Mouse (Mus musculus) embryonic facial prominence, embryonic 13.5 days (tissue): ENCODE results near the gene Raver1. TPM values are rescaled to one million over a fixed set of nuclear protein-coding genes. Genes with fewer than 3 reads are reported as not detected.
A peak's percentile ranks its signal among the peaks of the same experiment; 100 is the strongest.

Experiments
- ATAC-seq: fragments of 200-750 bp; cut with Nextera tagmentation; 2 replicates; pipeline ENCODE4 v1.8.0; 2017; ENCODE audit warnings: low read depth; ENCODE audit not compliant: insufficient number of reproducible peaks, insufficient read depth, low FRiP score, low TSS enrichment
- H3K27ac ChIP-seq: fragments of 300-500 bp; sonication (generic); 2 replicates; pipeline ENCODE4 v1.5.1; 2015; ENCODE audit warnings: moderate library complexity, mild to moderate bottlenecking, inconsistent platforms
- H3K27me3 ChIP-seq: fragments of 300-500 bp; sonication (generic); 2 replicates; pipeline ENCODE4 v1.6.1; 2015; ENCODE audit warnings: mild to moderate bottlenecking, inconsistent platforms
- H3K36me3 ChIP-seq: fragments of 300-500 bp; sonication (generic); 2 replicates; pipeline ENCODE4 v1.6.1; 2015; ENCODE audit warnings: mild to moderate bottlenecking, inconsistent platforms
- H3K4me1 ChIP-seq: fragments of 300-500 bp; sonication (generic); 2 replicates; pipeline ENCODE4 v1.6.1; 2015; ENCODE audit warnings: inconsistent platforms
- H3K4me2 ChIP-seq: fragments of 300-500 bp; sonication (generic); 2 replicates; pipeline ENCODE4 v1.6.1; 2015; ENCODE audit warnings: moderate library complexity, mild to moderate bottlenecking, inconsistent platforms
- H3K4me3 ChIP-seq: fragments of 300-500 bp; sonication (generic); 2 replicates; pipeline ENCODE4 v1.5.1; 2015; ENCODE audit warnings: mild to moderate bottlenecking, inconsistent platforms
- H3K9ac ChIP-seq: fragments of 300-500 bp; sonication (generic); 2 replicates; pipeline ENCODE4 v1.6.1; 2015; ENCODE audit warnings: mild to moderate bottlenecking, inconsistent platforms
- H3K9me3 ChIP-seq: fragments of 300-500 bp; sonication (generic); 2 replicates; pipeline ENCODE4 v1.6.1; 2016; ENCODE audit warnings: inconsistent platforms
- WGBS: fragments of 180-500 bp; shearing (Covaris S2); methylation state at CpG from one replicate; pipeline ENCODE4 v1.1.7; 2015; ENCODE audit warnings: mixed read lengths; 5-methylcytosine and 5-hydroxymethylcytosine counted together
- polyA plus RNA-seq: library from polyadenylated mRNA; unstranded; fragments of >200 nt; fragmentation: Nextera tagmentation; extraction: Ambion mirVana; gene quantifications from 2 replicates; pipeline ENCODE4 v1.2.1, GENCODE M21; 2015

Raver1 gene
- 57.7 and 61.0 TPM in 2 replicates for polyA plus RNA-seq

- Histone ChIP-seq H3K27me3 (no peaks in the 10 kb centered on the region), H3K4me3 (peak within 1 kb of the TSS; percentile 69), H3K27ac (peak within 1 kb of the TSS; percentile 90), H3K4me1 (peaks cover 16% of the 10 kb centered on the region), H3K4me2 (peak within 1 kb of the TSS; percentile 68), H3K9me3 (no peaks in the 10 kb centered on the region), H3K36me3 (peaks cover 30% of the 10 kb centered on the region), H3K9ac (peak within 1 kb of the TSS; percentile 85)
- WGBS: under 1% methylated on average over 54 of the region's 54 CpGs
- peak; percentile 98 for ATAC-seq
These were observed at the start of gene Raver1, which contains the start of gene Gm38431 for GRCm38 (mm10) chr9:21091707-21092320. Raver1 (minus strand) TSS chr9:21092008. Gm38431 (minus strand) TSS chr9:21091997.

GRCm38 (mm10) chr9:21138386-21138785 is 46.6 kb upstream of the Raver1 start:
- Histone ChIP-seq H3K9ac (no peak overlapping the region; the same call in 1 of the 2 replicates), H3K4me3 (no peak overlapping the region), H3K27ac (no peak overlapping the region), H3K27me3 (no peaks in the 10 kb centered on the region), H3K36me3 (peaks cover 61% of the 10 kb centered on the region), H3K9me3 (no peaks in the 10 kb centered on the region), H3K4me2 (no peak overlapping the region), H3K4me1 (no peaks in the 10 kb centered on the region)
- ATAC-seq: no peak
- WGBS: 81% methylated on average over 4 of the region's 4 CpGs

DNA sequence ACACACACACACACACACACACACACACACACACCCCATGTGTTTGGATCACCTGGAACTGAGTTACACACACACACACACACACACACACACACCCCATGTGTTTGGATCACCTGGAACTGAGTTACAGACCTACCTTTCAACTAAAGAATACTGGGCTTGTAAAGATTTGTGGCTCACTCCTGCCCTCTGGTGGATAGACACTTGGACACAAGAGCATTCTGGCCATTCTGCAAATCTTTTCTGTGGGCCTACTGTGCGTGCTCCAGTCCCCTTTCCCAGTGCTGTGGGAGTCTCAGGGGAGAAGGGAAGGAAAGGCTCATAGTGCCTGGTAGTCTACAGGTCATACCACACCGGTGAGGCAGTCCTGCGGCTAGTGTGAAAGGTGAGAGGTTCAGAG is 45.4 kb upstream of the Raver1 start:
- Histone ChIP-seq H3K4me2 (no peak overlapping the region), H3K27me3 (no peaks in the 10 kb centered on the region), H3K36me3 (peaks cover 50% of the 10 kb centered on the region), H3K9me3 (no peaks in the 10 kb centered on the region), H3K4me1 (no peaks in the 10 kb centered on the region), H3K4me3 (no peak overlapping the region), H3K9ac (no peak overlapping the region), H3K27ac (no peak overlapping the region)
- WGBS: 61% methylated on average over 3 of the region's 3 CpGs
- no peak for ATAC-seq

GRCm38 (mm10) chr9:21136401-21136800 is 44.6 kb upstream of the Raver1 start:
- Histone ChIP-seq H3K4me2 (no peak overlapping the region), H3K27ac (no peak overlapping the region), H3K36me3 (peaks cover 41% of the 10 kb centered on the region), H3K9ac (no peak overlapping the region), H3K4me1 (no peaks in the 10 kb centered on the region), H3K27me3 (no peaks in the 10 kb centered on the region), H3K9me3 (no peaks in the 10 kb centered on the region), H3K4me3 (no peak overlapping the region)
- no peak for ATAC-seq
- WGBS: 83% methylated on average over 6 of the region's 6 CpGs

DNA sequence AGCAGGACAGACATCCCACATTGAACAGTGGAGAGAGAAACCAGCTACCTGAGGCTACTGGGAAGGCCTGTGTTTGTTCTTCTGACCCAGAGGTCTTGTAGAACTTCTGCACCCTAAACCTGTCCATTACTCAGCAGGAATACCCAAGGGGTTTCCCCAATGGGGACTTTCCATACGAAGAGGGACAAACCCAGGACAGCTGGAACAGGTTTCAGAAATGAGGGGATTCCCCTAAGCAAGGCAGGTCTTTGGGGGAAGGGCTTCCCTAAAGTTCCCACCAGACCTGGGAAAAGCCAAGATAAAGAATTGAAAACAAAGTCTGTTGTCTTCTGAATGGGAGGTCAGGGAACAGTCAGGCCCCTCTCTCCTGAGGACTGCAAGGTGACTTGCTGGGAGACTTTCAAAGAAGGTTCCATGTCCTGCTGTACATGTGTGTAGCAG is 44.2 kb upstream of the Raver1 start:
- ATAC-seq: no peak

GRCm38 (mm10) chr9:21135329-21135890 is 43.6 kb upstream of the Raver1 start:
- Histone ChIP-seq H3K4me1 (peaks cover 3% of the 10 kb centered on the region), H3K27me3 (no peaks in the 10 kb centered on the region), H3K9ac (no peak overlapping the region), H3K4me3 (no peak overlapping the region), H3K27ac (no peak overlapping the region), H3K9me3 (no peaks in the 10 kb centered on the region), H3K4me2 (no peak overlapping the region), H3K36me3 (peaks cover 32% of the 10 kb centered on the region)
- WGBS: 75% methylated on average over 4 of the region's 4 CpGs
- ATAC-seq: no peak

More for the DNA sequence above, 44.2 kb upstream of the Raver1 start:
- WGBS: 42% methylated on average over 1 of the region's 1 CpGs
- Histone ChIP-seq H3K4me3 (no peak overlapping the region), H3K36me3 (peaks cover 37% of the 10 kb centered on the region), H3K4me1 (no peaks in the 10 kb centered on the region), H3K9me3 (no peaks in the 10 kb centered on the region), H3K27ac (no peak overlapping the region), H3K9ac (no peak overlapping the region), H3K4me2 (no peak overlapping the region), H3K27me3 (no peaks in the 10 kb centered on the region)

DNA sequence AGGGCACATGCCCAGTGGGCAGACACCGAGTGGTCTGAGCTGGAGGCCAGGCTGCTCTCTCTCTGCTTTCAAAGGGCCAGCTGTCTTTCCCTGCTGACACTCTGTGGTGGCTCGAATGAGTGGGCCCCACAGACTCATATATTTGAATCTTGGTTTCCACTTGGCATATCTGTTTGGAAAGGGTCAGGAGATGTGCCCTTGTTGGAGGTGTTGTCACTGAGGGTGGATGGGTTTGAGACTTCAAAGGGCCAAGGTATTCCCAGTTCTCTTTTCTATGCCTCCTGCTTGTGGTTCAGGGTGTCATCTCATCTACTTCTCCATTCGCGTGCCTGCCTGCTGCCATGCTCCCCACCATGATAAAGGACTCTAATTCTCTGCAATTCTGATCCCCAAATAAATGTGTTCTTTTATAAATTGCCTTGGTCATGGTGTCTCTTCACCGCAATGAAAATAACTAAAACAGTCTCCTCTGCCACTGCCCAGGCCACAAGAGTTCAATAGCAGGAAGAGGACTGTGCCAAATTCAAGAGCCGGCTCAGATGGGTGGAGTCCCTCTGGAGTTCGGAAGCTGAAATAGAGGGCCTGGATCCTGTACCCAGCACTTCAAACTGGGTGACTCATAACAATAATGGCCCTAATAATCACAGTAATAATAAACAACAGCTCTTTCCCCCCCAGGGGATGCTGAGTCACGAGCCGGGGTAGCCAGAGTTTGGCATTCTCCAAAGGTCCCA is 43.0 kb upstream of the Raver1 start:
- WGBS: 71% methylated on average over 9 of the region's 9 CpGs
- ATAC-seq: no peak
- H3K4me1 ChIP-seq: peaks cover 7% of the 10 kb centered on the region
- no peak overlapping the region for H3K9ac ChIP-seq
- peaks cover 25% of the 10 kb centered on the region for H3K36me3 ChIP-seq
- H3K4me2 ChIP-seq: no peak overlapping the region
- no peaks in the 10 kb centered on the region for H3K9me3 ChIP-seq
- H3K27ac ChIP-seq: no peak overlapping the region
- no peaks in the 10 kb centered on the region for H3K27me3 ChIP-seq
- H3K4me3 ChIP-seq: no peak overlapping the region

DNA sequence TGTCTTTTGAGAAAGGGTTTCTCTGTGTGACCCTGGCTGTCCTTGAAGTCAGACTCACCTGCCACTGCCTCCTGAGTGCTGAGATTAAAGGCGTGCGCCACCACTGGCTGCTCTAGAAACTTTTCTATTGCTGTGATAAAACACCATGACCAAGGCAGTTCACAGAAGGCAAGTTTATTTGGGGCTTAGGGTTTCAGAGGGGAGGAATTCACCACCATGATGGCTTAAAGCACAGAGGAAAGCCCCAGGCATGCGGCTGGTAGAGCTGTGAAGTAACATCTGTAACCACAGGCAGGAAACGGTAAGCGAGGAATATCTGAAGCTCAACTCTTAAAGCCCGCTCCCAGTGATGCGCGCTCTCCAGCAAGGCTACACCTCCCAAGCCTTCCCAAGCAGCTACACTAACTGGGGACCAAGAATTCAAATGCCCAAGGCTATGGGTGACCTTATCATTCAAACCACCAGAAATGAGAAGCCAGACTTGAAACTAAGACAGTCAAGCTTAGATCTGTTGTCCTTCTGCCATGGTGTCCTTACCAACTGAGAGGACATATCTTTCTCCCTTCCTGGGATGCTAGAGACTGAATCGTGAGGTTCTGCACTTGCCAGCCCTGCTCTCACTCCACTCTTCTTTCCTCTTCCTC is 41.4 kb upstream of the Raver1 start:
- Histone ChIP-seq H3K27ac (no peak overlapping the region), H3K9me3 (no peaks in the 10 kb centered on the region), H3K36me3 (peaks cover 12% of the 10 kb centered on the region), H3K9ac (no peak overlapping the region), H3K4me2 (no peak overlapping the region), H3K4me3 (no peak overlapping the region), H3K4me1 (peaks cover 7% of the 10 kb centered on the region), H3K27me3 (no peaks in the 10 kb centered on the region)
- WGBS: 74% methylated on average over 9 of the region's 9 CpGs
- ATAC-seq: no peak

GRCm38 (mm10) chr9:21132102-21132775 is 40.4 kb upstream of the Raver1 start:
- H3K4me2 ChIP-seq: no peak overlapping the region
- ATAC-seq: no peak
- H3K27me3 ChIP-seq: no peaks in the 10 kb centered on the region
- no peak overlapping the region for H3K4me3 ChIP-seq
- H3K4me1 ChIP-seq: peaks cover 7% of the 10 kb centered on the region
- WGBS: 79% methylated on average over 12 of the region's 12 CpGs
- H3K27ac ChIP-seq: no peak overlapping the region
- peaks cover 8% of the 10 kb centered on the region; the same call in 1 of the 2 replicates for H3K36me3 ChIP-seq
- no peak overlapping the region for H3K9ac ChIP-seq
- no peaks in the 10 kb centered on the region for H3K9me3 ChIP-seq

GRCm38 (mm10) chr9:21131059-21131956 is 39.5 kb upstream of the Raver1 start, which contains the start of gene Tyk2:
Tyk2 (minus strand) TSS chr9:21131243.
- H3K9ac ChIP-seq: peak within 1 kb of the TSS; percentile 82
- no peaks in the 10 kb centered on the region for H3K9me3 ChIP-seq
- peak; percentile 93 for ATAC-seq
- peak within 1 kb of the TSS; percentile 71 for H3K4me3 ChIP-seq
- H3K4me2 ChIP-seq: peak within 1 kb of the TSS; percentile 81
- peak within 1 kb of the TSS; percentile 68 for H3K27ac ChIP-seq
- no peaks in the 10 kb centered on the region for H3K27me3 ChIP-seq
- H3K36me3 ChIP-seq: peaks cover 16% of the 10 kb centered on the region
- peaks cover 7% of the 10 kb centered on the region for H3K4me1 ChIP-seq
- 6% methylated on average over 37 of the region's 37 CpGs for WGBS
